Mouse (Mus musculus) embryonic fibroblast, embryonic 13.5 days (primary cell): Measurements from ENCODE around the gene Fstl3.

Experiments
- CTCF ChIP-seq: IDR thresholded peaks from 2 replicates; pipeline ENCODE4 v1.5.1; 2011; ENCODE audit warnings: mild to moderate bottlenecking, control low read depth, low read length, moderate library complexity, borderline replicate concordance; ENCODE audit not compliant: insufficient read depth
- POLR2A ChIP-seq: IDR thresholded peaks from 2 replicates; pipeline ENCODE4 v1.6.1; 2011; ENCODE audit warnings: low read depth, mild to moderate bottlenecking, control low read depth, low read length, moderate library complexity

DNA sequence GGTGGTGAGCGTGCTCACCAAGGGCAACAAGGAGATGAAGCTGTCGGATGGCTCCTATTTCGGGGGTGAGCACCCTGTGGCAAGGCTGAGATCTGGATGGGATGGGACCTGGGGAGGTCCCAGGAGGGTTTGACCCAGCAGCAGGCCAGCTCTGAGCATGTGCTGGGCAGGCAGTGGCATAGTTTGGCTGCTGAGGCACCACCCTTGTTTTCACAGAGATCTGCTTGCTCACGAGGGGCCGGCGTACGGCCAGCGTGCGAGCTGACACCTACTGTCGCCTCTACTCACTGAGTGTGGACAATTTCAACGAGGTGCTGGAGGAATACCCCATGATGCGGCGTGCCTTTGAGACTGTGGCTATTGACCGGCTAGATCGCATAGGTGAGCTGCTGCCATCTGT, 43.2 kb upstream of the Fstl3 start:
- TF ChIP-seq CTCF: no peak
- TF ChIP-seq POLR2A: no peak
